Mouse (Mus musculus): Measurements from ENCODE around the gene Rab3a. TPM values are rescaled to one million over a fixed set of nuclear protein-coding genes. Genes with fewer than 3 reads are reported as not detected.
A peak's percentile ranks its signal among the peaks of the same experiment; 100 is the strongest.

Rab3a gene
- polyA plus RNA-seq, 1 experiment from 2014 or later = 18.6 TPM

- Histone ChIP-seq H3K4me3 (replicated peaks) (peak overlapping the region; percentile 26), H3K9ac (peak overlapping the region; percentile 26), H3K27me3 (peaks cover 11% of the 10 kb centered on the region), H3K9me3 (replicated peaks) (no peaks in the 10 kb centered on the region), H3K4me1 (peaks cover 50% of the 10 kb centered on the region), H3K27ac (peak overlapping the region; percentile 87), H3K36me3 (peaks cover 24% of the 10 kb centered on the region), H3K4me2 (peak overlapping the region; percentile 54)
- ATAC-seq (replicated peaks; ENCODE audit: low FRiP score) = no peak
- WGBS = 7% methylated on average over 21 of the region's 21 CpGs
Observed at GRCm38 (mm10) chr8:70753151-70753550, 1.3 kb upstream of the Rab3a start.

- peaks cover 69% of the 10 kb centered on the region for H3K4me1 ChIP-seq
- WGBS = 13% methylated on average over 50 of the region's 50 CpGs
- peak overlapping the region; percentile 71 for H3K9ac ChIP-seq
- H3K27me3 ChIP-seq = no peaks in the 10 kb centered on the region
- ATAC-seq (replicated peaks; ENCODE audit: low FRiP score) = peak; percentile 50
- H3K9me3 ChIP-seq (replicated peaks) = no peaks in the 10 kb centered on the region
- H3K4me2 ChIP-seq = peak overlapping the region; percentile 95
- H3K4me3 ChIP-seq (replicated peaks) = peak overlapping the region; percentile 74
- H3K36me3 ChIP-seq = peaks cover 32% of the 10 kb centered on the region
- H3K27ac ChIP-seq = peak overlapping the region; percentile 87
Observed at GRCm38 (mm10) chr8:70754871-70755660, 587 bp downstream of the Rab3a start.

DNA sequence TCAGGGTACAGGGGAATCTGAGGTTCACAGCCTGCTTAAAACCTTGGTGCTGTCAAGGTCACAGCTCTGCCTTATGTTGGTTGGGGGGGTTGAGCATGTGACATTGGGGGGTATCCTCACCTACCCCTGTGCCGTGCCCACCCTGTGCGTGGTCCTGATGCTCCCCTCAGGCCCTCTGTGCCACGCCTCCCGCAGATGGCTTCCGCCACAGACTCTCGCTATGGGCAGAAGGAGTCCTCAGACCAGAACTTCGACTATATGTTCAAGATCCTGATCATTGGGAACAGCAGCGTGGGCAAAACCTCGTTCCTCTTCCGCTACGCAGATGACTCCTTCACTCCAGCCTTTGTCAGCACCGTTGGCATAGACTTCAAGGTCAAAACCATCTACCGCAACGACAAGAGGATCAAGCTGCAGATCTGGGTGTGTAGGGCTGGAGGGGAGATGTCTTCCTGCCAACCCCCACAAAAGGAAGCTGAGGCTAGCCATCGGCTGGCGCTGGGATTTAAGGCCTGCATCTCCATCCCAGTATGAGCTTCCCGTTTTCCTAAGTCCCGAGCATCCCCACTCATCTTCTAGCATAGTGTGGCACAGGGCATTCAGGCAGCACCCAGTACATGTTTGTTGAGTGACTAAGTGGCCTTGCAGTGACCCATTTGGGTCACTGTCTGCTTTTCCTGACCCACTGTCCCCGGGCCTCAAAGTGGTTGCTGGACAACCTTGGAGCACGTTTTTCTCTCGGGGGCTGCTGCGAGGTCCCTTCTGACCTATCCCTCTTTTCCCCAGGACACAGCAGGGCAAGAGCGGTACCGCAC, 1.4 kb downstream of the Rab3a start:
- Histone ChIP-seq H3K4me2 (peak overlapping the region; percentile 95), H3K36me3 (peaks cover 32% of the 10 kb centered on the region), H3K27me3 (no peaks in the 10 kb centered on the region), H3K4me3 (replicated peaks) (peak overlapping the region; percentile 74), H3K4me1 (peaks cover 75% of the 10 kb centered on the region), H3K27ac (0 out of 2 replicates have a peak overlapping the region, but pooled peaks have one; percentile 87), H3K9me3 (replicated peaks) (no peaks in the 10 kb centered on the region), H3K9ac (peak overlapping the region; percentile 71; the same call in 1 of the 2 replicates)
- WGBS = 86% methylated on average over 24 of the region's 24 CpGs
- no peak for ATAC-seq (replicated peaks; ENCODE audit: low FRiP score)

DNA sequence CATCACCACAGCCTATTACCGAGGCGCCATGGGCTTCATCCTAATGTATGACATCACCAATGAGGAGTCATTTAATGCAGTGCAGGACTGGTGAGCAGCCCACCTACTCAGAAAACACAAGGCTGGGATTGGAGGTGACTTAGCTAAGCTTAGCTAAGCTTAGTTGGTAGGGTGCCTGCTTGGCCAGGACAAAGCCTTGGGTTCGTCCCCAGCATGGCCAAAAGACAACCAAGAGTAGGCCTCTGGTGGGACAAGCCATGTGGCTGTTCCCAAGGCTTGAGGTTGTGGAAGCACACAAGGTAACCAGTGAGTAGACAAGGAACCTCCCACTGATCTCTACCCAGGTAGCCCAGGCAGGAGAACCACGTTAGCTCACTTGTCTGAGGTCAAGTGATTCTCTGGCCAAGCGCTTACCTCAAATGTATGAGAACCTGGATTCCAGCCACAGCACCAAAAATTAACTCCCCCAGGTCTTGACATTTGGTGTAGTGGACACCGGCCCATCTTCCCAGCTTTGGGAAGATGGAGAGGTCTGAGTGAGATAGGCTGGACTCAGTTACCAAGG, 2.1 kb downstream of the Rab3a start:
- no peak for ATAC-seq (replicated peaks; ENCODE audit: low FRiP score)

GRCm38 (mm10) chr8:70757523-70758307, 3.2 kb downstream of the Rab3a start:
- peaks cover 72% of the 10 kb centered on the region for H3K4me1 ChIP-seq
- H3K4me3 ChIP-seq (replicated peaks) = no peak overlapping the region
- H3K9ac ChIP-seq = no peak overlapping the region
- H3K9me3 ChIP-seq (replicated peaks) = no peaks in the 10 kb centered on the region
- H3K27me3 ChIP-seq = no peaks in the 10 kb centered on the region
- no peak overlapping the region for H3K27ac ChIP-seq
- WGBS = 71% methylated on average over 22 of the region's 22 CpGs
- ATAC-seq (replicated peaks; ENCODE audit: low FRiP score) = no peak
- no peak overlapping the region; the same call in 1 of the 2 replicates for H3K4me2 ChIP-seq
- peaks cover 33% of the 10 kb centered on the region for H3K36me3 ChIP-seq

More for the DNA sequence above, 2.1 kb downstream of the Rab3a start:
- WGBS = 93% methylated on average over 6 of the region's 6 CpGs
- Histone ChIP-seq H3K9me3 (replicated peaks) (no peaks in the 10 kb centered on the region), H3K27me3 (no peaks in the 10 kb centered on the region), H3K9ac (no peak overlapping the region), H3K36me3 (peaks cover 32% of the 10 kb centered on the region), H3K4me2 (no peak overlapping the region), H3K4me1 (peaks cover 79% of the 10 kb centered on the region), H3K27ac (no peak overlapping the region), H3K4me3 (replicated peaks) (no peak overlapping the region)

GRCm38 (mm10) chr8:70758308-70758615, 3.8 kb downstream of the Rab3a start:
- Histone ChIP-seq H3K4me3 (replicated peaks) (no peak overlapping the region), H3K9ac (no peak overlapping the region), H3K9me3 (replicated peaks) (no peaks in the 10 kb centered on the region), H3K27ac (0 out of 2 replicates have a peak overlapping the region, but pooled peaks have one; percentile 45), H3K4me2 (no peak overlapping the region), H3K4me1 (peaks cover 67% of the 10 kb centered on the region), H3K36me3 (peaks cover 38% of the 10 kb centered on the region), H3K27me3 (no peaks in the 10 kb centered on the region)
- no peak for ATAC-seq (replicated peaks; ENCODE audit: low FRiP score)
- 85% methylated on average over 7 of the region's 7 CpGs for WGBS

- Histone ChIP-seq H3K4me2 (peak overlapping the region; percentile 98; the same call in 1 of the 2 replicates), H3K9me3 (replicated peaks) (no peaks in the 10 kb centered on the region), H3K9ac (0 out of 2 replicates have a peak overlapping the region, but pooled peaks have one; percentile 14), H3K27me3 (no peaks in the 10 kb centered on the region), H3K4me1 (peaks cover 62% of the 10 kb centered on the region), H3K36me3 (peaks cover 44% of the 10 kb centered on the region), H3K4me3 (replicated peaks) (no peak overlapping the region), H3K27ac (peak overlapping the region; percentile 45; the same call in 1 of the 2 replicates)
- WGBS = 61% methylated on average over 19 of the region's 19 CpGs
- ATAC-seq (replicated peaks; ENCODE audit: low FRiP score) = no peak
Observed at GRCm38 (mm10) chr8:70758616-70759561, 4.4 kb downstream of the Rab3a start.

DNA sequence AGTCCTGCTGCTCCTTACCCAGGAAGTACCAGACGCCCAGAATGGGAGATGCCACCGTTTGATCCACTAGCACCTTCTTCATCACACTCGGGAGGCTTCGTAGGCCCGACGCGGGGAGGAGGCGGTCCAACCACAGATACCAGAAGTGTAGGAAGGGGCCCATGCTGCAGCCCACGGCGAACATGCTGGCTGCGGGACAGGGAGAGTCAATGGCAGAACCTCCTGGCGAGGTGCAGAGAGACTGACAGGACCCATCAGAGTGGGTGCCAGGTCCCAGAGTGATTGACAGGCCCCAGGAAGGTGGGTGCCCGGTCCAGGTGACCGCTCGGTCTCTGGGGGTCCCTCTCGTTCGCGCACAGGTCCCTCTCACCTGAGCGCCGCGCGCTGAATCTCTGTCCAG, 5.9 kb downstream of the Rab3a start:
- no peaks in the 10 kb centered on the region for H3K9me3 ChIP-seq (replicated peaks)
- ATAC-seq (replicated peaks; ENCODE audit: low FRiP score) = no peak
- peak overlapping the region; percentile 79 for H3K4me3 ChIP-seq (replicated peaks)
- 1% methylated on average over 22 of the region's 22 CpGs for WGBS
- H3K4me1 ChIP-seq = peaks cover 64% of the 10 kb centered on the region
- peaks cover 49% of the 10 kb centered on the region for H3K36me3 ChIP-seq
- no peaks in the 10 kb centered on the region for H3K27me3 ChIP-seq
- peak overlapping the region; percentile 82 for H3K9ac ChIP-seq
- peak overlapping the region; percentile 87 for H3K27ac ChIP-seq
- peak overlapping the region; percentile 98 for H3K4me2 ChIP-seq

DNA sequence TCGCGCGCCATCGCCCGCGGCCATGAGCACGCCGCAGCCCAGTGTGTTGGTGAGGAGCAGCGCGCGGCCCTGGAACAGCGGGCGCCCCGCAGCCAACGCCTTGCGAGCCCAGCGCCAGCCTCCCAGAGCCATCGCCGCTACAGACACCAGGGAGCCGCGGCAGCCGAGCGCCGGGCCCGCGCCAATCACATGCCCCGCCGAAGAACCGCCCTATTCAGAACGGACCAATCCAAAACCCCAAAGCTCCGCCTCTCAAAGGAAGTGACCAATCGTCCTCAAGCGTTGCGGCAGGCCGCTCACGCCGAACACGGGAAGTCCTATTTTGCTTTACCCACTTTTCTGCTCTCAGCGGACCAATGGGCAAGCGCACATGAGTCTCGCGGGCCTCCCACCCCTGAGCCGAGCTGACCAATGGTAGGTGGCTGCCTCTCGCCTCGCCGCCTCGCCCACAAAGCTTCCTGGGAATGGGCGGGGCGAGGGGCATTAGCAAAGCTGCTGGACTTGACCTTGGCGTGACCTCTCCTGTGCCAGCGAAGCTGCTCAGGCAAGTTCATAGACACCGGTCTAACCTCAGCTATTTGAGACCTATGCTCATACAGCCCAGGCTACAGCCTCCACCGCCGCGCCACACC, 6.4 kb downstream of the Rab3a start, which contains the start of gene Mpv17l2:
TSS of gene Mpv17l2 (minus strand) at position 172 of the 632 bp plus-strand sequence.
- Histone ChIP-seq H3K4me2 (peak within 1 kb of the TSS; percentile 98), H3K9ac (peak within 1 kb of the TSS; percentile 82), H3K4me1 (peaks cover 64% of the 10 kb centered on the region), H3K36me3 (peaks cover 48% of the 10 kb centered on the region), H3K27ac (peak within 1 kb of the TSS; percentile 87), H3K4me3 (replicated peaks) (peak within 1 kb of the TSS; percentile 79), H3K27me3 (no peaks in the 10 kb centered on the region), H3K9me3 (replicated peaks) (no peaks in the 10 kb centered on the region)
- under 1% methylated on average over 55 of the region's 55 CpGs for WGBS
- peak; percentile 97 for ATAC-seq (replicated peaks; ENCODE audit: low FRiP score)

- Histone ChIP-seq H3K9me3 (replicated peaks) (no peaks in the 10 kb centered on the region), H3K36me3 (peaks cover 36% of the 10 kb centered on the region), H3K4me1 (peaks cover 72% of the 10 kb centered on the region), H3K9ac (no peak overlapping the region), H3K4me3 (replicated peaks) (no peak overlapping the region), H3K4me2 (no peak overlapping the region), H3K27me3 (no peaks in the 10 kb centered on the region), H3K27ac (no peak overlapping the region)
- no peak for ATAC-seq (replicated peaks; ENCODE audit: low FRiP score)
- WGBS = 80% methylated on average over 1 of the region's 1 CpGs
Observed at GRCm38 (mm10) chr8:70762118-70762517, 7.6 kb downstream of the Rab3a start.
